Mouse (Mus musculus) megakaryocyte progenitor cell, adult 5-6 weeks (primary cell): ENCODE measurements around the gene Idh2. TPM values are rescaled to one million over a fixed set of nuclear protein-coding genes. Genes with fewer than 3 reads are reported as not detected.
"Not testable (repeated sequence)": the region's sequence is repeated elsewhere in the genome, so short reads cannot be mapped to it uniquely, and the experiment has no call there.

Experiments
- ATAC-seq: replicated peaks from 2 replicates; pipeline ENCODE4 v1.8.0; 2016; ENCODE audit warnings: mild to moderate bottlenecking, moderate TSS enrichment, inconsistent platforms; ENCODE audit not compliant: poor library complexity
- total RNA-seq, 2 experiments: library from RNA; stranded (forward) in 1 of 2; stranded (reverse) in 1 of 2; fragments of 157-497, 149-512 nt in 1 of 2; fragments of 200-1000 nt in 1 of 2; gene quantifications; 2 replicates each; pipeline versions ENCODE4 v1.2.3 to v1.2.4; 2015 to 2017

Gene Idh2
- 267 and 274 TPM in 2 replicates for total RNA-seq (2015)
- 276 and 284 TPM in 2 replicates for total RNA-seq (2017)

DNA sequence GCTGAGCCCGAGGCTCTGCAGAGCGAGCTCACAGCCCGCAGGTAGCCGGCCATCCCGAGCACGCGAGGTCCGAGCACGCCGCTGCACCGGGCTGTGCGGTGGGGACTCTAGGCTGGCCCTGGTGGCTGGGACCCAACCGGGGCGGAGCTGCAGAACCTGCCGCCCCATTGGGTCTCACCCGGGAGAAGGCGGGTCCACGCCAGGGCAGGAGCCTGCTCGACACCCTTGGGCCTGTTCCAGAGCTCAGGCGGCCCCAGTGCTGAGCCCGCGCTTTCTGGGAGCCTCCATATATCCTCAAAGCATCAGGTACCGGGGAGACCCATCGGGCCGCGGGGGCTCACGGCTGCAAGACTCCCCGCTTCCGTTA is at the start of gene Idh2:
Gene Idh2 (minus strand): TSS at position 169 of the 367 bp plus-strand sequence.
- ATAC-seq, result peak; percentile 93

DNA sequence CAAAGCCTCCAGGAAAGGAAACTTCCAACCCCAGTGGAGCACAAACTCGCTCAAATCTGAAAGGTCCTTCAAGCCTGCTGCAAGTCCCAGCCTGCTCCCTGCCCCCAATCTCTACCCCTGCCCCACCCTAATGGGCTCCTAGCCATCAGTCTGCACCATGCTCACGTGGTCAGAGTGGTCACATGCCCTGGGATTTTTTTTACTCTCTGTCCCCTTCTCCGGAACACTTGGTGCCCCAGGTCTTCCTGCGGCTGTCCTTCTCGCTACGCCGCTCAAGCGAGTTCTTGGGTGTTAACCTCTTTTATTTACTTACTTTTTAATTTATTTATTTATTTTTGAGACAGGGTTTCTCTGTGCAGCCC is 45.7 kb upstream of the Idh2 start:
- no peak for ATAC-seq

DNA sequence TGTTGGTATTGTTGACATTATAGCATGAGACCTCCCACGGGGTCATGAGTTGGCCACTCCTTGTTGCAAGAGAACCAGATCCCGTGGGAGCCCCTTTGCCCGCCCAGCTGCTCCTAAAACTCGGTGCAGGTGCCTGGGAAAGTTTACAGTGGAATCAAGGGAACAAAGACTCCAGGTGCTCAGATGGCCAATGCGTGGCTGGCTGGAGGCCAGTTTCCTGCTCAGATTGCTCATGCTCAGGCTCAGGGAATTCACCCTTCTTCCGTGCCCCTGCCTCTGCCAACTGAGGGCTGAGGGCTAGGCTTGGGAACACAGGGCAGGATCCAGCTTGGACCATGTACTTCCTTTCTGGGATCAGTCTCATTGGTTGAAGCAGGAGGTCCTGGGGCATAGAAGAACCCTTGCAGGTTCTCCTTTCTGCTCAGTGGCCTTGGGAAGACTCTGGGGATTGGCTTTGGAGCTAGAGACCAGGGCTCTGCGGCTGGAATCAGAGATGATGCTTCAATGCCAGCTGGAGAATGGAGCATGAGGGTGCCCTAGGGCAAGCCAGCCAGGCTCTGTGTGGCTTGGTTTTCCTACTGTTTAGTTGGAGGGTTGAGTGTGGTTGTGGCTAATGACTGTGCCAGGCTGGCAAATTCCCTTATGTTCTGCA is 45.2 kb upstream of the Idh2 start:
- ATAC-seq, result no peak

DNA sequence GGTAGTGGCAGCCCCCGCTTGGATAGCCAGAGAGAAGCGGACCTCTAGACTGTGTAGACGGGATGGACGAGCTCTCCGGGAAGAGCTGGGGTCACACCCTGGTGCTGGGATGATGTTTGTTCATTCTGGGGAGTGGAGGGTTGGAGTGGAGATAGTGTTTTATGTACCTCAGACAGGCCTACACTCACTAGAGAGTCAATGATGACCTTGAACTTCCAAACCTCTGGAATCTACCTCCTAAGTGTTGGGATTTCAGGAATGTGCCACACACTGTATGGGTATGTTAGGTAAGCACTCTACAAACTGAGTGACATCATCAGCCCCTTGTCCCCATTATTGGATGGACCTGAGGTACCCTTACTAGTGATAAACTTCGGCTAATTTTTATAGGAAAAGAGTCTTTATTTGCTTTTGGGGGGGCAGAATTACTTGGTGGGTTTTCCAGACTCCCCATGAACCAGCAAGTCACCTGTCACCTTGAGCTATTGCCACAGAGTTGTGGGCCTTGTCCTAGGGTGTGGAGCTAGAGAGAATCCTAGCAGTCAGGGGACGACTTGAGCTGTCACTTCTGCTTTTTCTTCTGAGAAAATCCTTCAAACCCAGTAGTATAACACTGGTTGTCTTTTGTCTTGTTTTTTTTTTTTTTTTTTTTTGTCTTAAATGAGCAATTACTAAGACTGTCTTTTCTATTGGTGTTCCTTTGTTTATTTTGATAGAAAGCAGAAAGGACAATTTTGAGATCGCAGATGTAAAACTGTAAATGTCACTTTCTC is 43.5 kb upstream of the Idh2 start:
- ATAC-seq, result no peak

DNA sequence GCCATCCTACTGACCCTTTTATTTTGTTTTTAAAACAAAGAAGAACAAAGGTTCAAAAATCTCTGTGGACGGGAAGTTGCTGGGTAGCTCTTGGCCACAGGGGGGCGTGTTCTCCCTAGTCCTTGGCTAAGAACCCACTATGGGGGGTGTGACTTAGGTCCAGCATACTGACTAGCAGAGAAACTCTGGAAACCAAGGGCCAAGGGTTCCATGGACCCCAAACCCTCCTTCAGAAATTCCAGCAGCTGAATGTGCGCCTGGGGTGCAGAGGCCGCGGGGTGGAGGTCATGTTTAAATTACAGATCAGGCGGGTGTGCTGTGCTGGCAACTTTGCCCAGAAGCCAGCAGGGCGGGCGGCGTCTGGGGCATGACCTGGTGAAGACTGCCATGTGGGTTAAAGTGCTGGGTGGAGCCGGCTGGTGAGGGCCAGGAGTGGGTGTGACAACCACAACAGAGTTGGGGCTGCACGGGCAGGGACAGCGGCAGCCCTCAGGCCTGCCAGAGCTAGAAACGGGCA is 41.6 kb upstream of the Idh2 start:
- ATAC-seq, result peak; percentile 78

DNA sequence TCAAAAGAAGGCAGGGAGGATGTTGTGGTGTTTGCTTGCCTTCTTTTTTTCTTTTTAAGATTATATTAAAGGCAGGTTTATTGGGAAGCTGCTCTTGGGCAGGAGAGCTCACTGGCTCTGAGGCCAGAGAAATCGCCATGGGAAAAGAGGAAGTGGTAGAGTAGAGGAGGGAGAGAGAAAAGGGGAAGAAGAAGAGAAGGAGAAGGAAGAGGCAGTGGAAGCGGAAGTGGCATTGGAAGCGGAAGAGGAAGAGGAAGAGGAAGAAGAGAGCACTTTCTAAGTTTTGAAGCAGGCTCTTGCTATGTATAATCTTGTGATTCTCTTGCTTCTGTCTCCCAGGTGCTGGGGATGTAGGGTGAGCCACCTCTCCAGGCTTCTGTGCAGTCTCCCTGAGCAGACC is 39.5 kb upstream of the Idh2 start:
- ATAC-seq, result peak; percentile 54

DNA sequence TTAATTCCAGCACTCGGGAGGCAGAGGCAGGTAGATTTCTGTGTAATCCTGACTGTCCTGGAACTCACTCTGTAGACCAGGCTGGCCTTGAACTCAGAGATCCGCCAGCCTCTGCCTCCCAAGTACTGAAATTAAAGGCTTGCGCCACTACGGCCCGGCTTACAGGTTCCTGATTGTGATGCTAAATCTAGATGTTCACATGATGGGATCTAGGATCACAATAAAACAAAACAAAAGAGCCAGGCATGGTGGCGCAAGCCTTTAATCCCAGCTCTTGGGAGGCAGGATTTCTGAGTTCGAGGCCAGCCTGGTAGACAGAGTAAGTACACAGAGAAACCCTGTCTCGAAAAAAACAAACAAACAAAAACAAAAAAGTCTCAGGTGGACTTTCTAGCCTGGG is 37.6 kb upstream of the Idh2 start:
- ATAC-seq, result no peak

DNA sequence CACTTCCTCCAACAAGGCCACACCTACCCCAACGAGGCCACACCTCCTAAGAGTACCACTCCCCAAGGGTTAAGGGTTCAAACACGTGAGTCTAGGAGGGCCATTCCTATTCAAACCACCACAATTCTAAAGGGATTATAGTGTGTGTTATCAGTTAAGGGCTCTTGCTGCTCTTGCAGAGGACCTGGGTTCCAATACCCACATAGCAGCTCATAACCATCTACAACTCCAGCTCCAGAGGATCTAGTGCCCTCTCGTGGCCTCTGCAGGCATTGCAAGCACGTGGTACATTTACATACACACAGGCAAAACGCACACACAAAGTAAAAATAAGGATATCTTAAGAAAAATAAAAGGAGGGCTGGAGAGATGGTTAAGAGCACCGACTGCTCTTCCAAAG is 37.0 kb upstream of the Idh2 start:
- ATAC-seq, result peak; percentile 47

DNA sequence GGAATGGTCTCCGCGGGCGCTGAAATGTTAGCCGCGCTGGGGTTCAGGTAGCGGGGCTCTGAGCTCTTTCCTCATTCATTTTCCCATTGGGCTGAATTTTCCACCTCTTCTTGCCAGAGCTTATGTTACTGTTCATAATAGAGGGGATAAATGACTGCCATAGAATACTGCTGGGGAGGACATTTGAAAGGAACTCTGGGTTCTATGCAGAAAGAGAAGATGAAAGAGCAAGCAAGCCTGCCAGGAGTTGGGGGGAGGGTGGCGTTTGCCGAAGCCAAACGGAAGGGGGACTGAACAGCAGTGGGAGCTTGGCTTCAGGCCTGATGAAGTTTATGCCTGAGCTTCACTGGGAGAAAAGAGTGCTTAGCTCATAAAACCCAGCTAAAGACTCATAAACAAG is 34.2 kb upstream of the Idh2 start:
- no peak for ATAC-seq

DNA sequence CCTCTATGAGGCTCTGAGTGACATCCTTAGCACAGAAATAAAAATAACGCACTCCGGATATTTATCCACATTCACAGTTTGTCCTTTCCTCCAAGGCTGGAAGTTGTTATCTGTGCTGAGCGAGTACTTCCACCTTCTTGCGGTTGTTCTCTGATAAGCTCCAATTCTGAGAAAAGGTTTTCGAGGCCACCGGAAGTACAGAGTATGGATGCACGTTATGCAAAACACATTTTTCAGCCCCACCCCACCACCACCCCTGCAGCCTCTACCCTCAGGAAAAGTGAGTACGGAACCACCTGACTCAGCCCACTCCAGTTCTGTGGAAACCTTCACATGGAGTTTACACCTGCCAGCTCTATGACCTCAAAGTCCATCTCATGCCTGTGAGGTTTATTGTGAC is 30.9 kb upstream of the Idh2 start:
- ATAC-seq, result peak; percentile 73

DNA sequence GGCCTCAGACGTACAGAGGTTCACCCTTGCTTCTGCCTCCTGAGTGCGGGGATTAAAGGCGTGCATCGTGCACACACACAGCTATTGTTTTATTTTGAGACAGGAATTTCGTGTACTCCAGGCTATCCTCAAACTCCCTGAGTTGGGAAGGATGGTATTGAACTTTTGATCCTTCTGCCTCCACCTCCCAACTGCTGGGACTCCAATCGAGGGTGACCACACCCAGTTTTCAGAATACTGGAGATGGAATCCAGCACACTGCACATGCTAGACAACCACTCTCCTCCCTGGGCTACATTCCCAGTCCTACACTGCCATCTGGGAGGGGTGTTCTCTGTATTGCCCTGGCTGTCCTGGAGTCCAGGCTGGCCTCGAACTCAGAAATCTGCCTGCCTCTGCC is 29.5 kb upstream of the Idh2 start:
- no peak for ATAC-seq

DNA sequence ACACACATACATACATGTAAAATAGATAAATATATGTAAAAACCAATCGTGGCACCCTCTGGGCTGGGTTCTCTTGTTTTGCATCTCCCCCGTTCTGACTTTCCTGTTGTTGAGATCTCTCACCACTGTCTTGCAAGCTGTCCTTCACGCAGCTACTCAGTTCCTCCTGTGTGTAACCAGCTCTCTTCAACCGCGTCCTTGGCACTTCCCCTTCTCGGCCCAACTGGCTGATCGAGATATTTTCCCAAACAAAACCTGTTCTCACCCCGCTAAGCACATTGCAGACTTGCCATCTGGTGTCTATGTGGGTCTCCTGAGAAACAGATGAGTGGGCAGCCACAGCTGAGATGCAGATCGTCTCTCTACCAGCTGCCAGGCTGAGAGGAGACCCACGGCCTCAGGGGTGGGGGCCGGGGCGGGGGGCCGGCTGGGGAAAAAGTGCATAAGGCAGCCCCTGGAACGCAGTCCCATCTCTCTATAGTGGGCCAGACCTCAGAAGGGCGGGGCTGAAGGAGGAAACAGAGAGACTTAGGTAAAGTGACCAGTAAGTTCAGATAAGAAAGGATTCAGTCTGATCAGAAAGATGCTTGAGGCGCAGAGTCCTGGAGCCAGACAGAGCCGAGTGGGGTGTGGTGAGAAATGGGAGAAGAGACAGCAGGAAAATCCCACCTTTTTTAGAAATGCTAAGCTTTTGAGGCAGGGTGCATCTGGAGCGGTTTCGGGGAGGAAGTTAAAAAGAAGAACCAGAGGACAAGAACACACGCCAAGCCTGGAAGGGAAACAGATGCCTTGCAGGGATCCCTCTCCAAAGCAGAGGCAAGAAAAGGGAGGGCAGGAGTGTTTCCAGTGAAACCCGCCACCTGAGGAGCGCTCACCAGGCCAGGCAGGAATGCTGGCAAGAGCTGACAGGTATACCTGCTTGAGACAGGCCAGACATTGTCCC is 28.4 kb upstream of the Idh2 start:
- peak; percentile 73 for ATAC-seq

DNA sequence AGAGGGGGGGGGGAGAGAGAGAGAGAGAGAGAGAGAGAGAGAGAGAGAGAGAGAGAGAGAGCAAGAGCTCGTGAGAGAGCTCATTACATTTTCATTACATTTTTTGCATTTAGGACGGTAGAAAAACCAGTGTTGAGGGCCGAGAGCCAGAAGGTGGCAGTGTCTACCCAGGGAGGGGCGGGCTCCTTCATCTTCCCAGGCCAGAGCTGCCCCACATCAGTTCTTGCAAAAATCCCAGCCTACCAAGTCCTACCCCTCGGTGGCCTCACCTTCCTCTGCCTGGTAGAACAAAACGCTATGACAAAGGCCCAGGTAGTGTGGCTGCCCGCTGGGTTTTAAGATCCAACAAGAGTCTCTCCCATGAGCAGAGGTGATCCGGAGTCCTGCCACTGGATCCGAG is 25.6 kb upstream of the Idh2 start:
- peak; percentile 73 for ATAC-seq

DNA sequence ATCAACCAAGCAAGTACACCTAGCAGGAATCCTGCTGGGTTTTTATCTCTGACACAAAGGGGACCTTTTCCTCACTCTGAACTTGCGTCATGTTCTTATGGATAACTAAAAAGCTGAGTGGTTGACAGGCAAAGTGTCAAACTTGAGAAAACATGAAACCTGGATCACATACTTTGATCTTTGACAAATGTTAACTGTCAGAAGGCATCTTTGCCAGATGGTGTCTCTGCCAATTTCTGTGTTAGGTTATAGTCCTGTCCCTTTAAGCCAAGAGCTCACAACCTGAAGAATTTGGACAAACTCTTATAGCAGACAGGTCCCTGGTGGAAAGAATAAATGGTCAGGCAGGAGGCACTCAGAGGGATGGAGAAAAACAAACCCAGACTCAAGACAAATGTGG is 23.2 kb upstream of the Idh2 start:
- ATAC-seq, result no peak

DNA sequence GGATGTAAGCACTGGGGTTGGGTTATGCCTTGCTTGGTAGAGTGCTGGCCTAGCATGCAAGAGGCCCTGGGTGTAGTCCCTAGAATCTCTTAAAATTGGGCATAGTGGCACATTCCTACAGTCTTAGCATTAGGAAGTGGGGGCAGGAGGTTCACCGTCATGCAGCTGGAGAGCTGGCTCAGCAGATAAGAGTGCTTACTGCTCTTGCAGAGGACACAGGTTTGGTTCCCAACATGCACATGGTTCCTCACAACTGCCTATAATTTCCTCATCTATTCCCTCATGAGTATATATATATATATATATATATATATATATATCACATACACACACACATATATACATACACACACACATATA is 20.0 kb upstream of the Idh2 start:
- peak; percentile 47 for ATAC-seq

DNA sequence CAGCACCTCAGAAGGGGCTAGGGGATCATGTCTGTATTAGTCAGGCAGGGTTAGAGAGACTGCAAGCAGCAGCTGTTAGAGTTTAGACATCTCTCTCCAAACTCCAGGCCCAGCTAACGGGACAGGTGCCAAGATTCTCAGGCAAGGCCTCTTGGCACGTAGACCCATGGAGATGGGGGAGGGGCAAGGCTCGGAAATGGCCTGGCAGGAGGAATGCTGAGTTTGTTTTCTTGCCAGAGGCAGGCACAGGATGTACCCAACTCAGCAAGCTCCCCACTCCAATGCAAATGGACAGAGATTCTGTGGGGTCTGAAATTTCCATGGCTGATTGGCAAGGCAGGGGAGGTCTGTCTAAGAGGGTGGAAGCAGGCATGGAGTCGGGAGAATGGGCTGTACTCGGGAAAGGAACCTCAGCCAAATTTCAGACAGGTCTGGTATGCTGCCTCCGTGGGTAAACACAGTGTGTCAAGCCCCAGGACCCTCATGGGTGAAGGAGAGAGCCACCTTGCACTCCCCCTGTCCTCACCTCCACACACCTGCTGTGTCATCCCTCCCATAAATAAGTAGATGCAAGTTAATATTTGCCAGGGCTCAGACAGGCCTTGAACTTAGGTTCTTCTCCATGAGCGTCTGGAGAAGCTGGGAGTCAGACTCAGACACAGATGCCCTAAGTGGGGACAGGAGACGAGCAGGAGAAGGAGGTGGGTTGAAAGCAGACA is 19.4 kb upstream of the Idh2 start:
- ATAC-seq, result 0 out of 2 replicates have a peak, but pooled peaks have one; percentile 24

DNA sequence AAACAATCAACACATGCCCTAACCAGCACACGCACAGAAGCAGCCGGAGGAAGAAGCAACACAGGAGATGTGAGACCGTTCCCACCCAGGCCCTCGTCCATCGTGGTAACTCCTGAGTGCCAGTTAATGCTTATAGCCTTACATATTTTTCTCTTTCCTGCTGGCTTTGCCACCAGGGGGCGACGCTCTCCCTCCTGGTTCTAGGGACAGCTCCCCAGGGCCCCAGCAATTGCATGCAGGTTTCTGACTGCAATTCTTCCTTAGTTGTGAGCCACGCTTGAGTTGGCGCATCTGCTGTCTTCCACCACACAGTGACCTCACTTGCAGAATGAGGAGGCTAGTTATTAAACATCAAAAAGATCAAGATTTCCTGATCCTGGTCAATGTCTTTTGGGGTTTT is 17.3 kb upstream of the Idh2 start:
- peak; percentile 91 for ATAC-seq

DNA sequence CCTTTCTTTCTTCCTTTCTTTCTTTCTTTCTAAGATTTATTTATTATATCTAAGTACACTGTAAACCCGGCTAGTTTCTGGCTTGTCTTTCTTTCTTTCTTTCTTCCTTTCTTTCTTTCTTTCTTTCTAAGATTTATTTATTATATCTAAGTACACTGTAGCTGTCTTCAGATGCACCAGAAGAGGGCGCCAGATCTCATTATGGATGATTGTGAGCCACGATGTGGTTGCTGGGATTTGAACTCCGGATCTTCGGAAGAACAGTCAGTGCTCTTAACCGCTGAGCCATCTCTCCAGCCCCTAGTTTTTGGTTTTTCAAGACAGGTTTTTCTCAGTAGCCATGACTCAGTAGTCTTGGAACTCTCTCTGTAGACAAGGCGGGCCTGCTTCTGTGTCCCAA is 16.1 kb upstream of the Idh2 start:
- not testable (repeated sequence) for ATAC-seq

DNA sequence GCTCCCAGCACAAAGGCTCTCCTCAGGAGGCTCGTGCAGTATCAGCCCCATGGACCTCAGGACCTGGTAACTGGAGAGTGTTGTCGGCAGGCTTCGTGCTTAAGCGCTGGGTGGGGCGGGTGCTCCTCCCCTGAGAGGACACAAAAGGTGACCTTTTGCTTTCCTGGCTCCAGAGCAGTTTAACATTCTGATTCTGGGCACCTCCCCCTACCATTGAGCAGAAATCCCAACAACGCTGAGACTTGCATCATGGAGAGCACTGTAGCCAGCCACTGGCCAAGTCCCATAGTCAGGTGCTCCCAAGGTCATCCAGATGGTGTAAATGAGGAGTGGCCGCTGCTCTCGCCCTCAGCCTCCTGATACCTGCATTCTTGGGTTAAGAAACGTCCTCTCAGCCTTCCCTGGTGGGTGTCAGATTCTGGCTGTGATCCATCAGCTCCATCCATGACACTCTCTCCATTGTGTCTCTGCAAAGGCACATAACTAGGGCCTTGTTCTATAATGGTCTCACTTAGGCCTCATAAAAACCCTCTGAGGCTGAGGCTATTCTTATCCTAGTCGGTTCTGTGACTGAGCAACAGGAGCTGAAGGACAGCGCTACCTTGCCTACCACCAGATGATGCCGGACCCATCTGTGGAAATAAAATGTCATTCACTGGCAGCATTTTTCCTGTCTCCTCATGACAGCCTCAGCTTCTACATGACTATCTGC is 15.3 kb upstream of the Idh2 start:
- ATAC-seq, result no peak

DNA sequence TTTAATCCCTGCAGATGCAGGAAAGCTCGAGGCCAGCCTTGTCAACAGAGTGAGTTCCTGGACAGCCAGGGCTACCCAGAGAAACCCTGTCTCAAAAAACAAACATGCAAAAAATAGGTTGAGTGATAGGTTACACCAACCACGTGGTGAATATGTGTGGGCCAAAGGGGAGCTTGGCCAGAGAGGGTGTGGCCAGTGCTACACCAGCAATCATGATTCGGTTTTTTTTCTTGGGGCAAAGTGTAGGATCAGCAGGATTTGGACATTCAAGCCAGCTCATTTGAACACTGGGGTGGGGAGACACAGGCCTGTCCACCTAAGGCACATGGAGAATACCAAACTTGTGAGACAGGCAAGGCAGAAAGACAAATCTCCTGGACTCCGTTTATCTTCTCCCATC is 14.1 kb upstream of the Idh2 start:
- ATAC-seq, result no peak
